Mouse (Mus musculus): ENCODE data around the gene Mbnl1. TPM values are rescaled to one million over a fixed set of nuclear protein-coding genes. Genes with fewer than 3 reads are reported as not detected.
A peak's percentile ranks its signal among the peaks of the same experiment; 100 is the strongest.

The Mbnl1 gene
- total and polyA plus RNA-seq, 3 experiments: 55.8 to 237 (median 215) TPM

- WGBS: under 1% methylated on average over 95 of the region's 96 CpGs
- TF ChIP-seq CTCF (IDR thresholded peaks at IDR 0.05) (no peak), POLR2A (IDR thresholded peaks at IDR 0.05; ENCODE audit: insufficient read depth, low read depth, low read length) (peak; percentile 77), EP300 (IDR thresholded peaks at IDR 0.05; ENCODE audit: insufficient read depth, low read depth, low read length) (0 out of 2 replicates have a peak, but pooled peaks have one; percentile 15)
These were observed 28.2 kb downstream of the Mbnl1 start for GRCm38 (mm10) chr3:60500571-60501527.

GRCm38 (mm10) chr3:60501561-60502151, 29.0 kb downstream of the Mbnl1 start:
- peaks cover 38% of the 10 kb centered on the region for H3K36me3 ChIP-seq (ENCODE audit: control insufficient read depth, insufficient read depth, low read length)
- H3K4me1 ChIP-seq (ENCODE audit: control insufficient read depth, insufficient read depth, low read length): peaks cover 25% of the 10 kb centered on the region
- H3K27ac ChIP-seq: peak overlapping the region; percentile 100
- peak overlapping the region; percentile 78 for H3K9ac ChIP-seq (ENCODE audit: low read depth, low read length)
- DNase-seq: peak in 1 of 2 experiments; percentile 84
- H3K27me3 ChIP-seq (ENCODE audit: control insufficient read depth, insufficient read depth, low read length): no peaks in the 10 kb centered on the region
- H3K4me3 ChIP-seq: peak overlapping the region; percentile 84
- TF ChIP-seq CTCF (IDR thresholded peaks at IDR 0.05) (no peak), EP300 (IDR thresholded peaks at IDR 0.05; ENCODE audit: insufficient read depth, low read depth, low read length) (peak; percentile 79; the same call in 1 of the 2 replicates), POLR2A (IDR thresholded peaks at IDR 0.05; ENCODE audit: insufficient read depth, low read depth, low read length) (peak; percentile 82)
- intact Hi-C loops (cut with DNase I): loop anchor here (5.0 kb wide), 4 partner anchors 81 to 501 kb away; partner anchors contain the start of gene P2ry1
- 0 out of 2 replicates have a peak, but pooled peaks cover 4% of the 10 kb centered on the region for H3K79me2 ChIP-seq (replicated peaks; ENCODE audit: control insufficient read depth, insufficient read depth, low read length)
- WGBS: under 1% methylated on average over 29 of the region's 29 CpGs

More at GRCm38 (mm10) chr3:60500571-60501527, 28.2 kb downstream of the Mbnl1 start:
- Histone ChIP-seq H3K36me3 (ENCODE audit: control insufficient read depth, insufficient read depth, low read length) (peaks cover 31% of the 10 kb centered on the region), H3K9ac (ENCODE audit: low read depth, low read length) (peak overlapping the region; percentile 78), H3K4me3 (peak overlapping the region; percentile 84), H3K27me3 (ENCODE audit: control insufficient read depth, insufficient read depth, low read length) (no peaks in the 10 kb centered on the region), H3K79me2 (replicated peaks; ENCODE audit: control insufficient read depth, insufficient read depth, low read length) (0 out of 2 replicates have a peak, but pooled peaks cover 4% of the 10 kb centered on the region), H3K4me1 (ENCODE audit: control insufficient read depth, insufficient read depth, low read length) (peaks cover 23% of the 10 kb centered on the region), H3K27ac (peak overlapping the region; percentile 100)
- intact Hi-C loops (cut with DNase I): loop anchor here (5.0 kb wide), 4 partner anchors 81 to 501 kb away; partner anchors contain the start of gene P2ry1
- DNase-seq: peak; percentile 93 to 94

- intact Hi-C loops (cut with DNase I): loop anchor here (5.0 kb wide), 4 partner anchors 80 to 500 kb away; partner anchors contain the start of gene P2ry1
- no peaks in the 10 kb centered on the region for H3K27me3 ChIP-seq (ENCODE audit: control insufficient read depth, insufficient read depth, low read length)
- peak overlapping the region; percentile 78 for H3K9ac ChIP-seq (ENCODE audit: low read depth, low read length)
- H3K36me3 ChIP-seq (ENCODE audit: control insufficient read depth, insufficient read depth, low read length): peaks cover 40% of the 10 kb centered on the region
- 1% methylated on average over 7 of the region's 7 CpGs for WGBS
- H3K4me3 ChIP-seq: peak overlapping the region; percentile 84
- peak in 1 of 2 experiments; percentile 29 for DNase-seq
- TF ChIP-seq EP300 (IDR thresholded peaks at IDR 0.05; ENCODE audit: insufficient read depth, low read depth, low read length): no peak
- TF ChIP-seq POLR2A (IDR thresholded peaks at IDR 0.05; ENCODE audit: insufficient read depth, low read depth, low read length): no peak
- TF ChIP-seq CTCF (IDR thresholded peaks at IDR 0.05): no peak
- peaks cover 5% of the 10 kb centered on the region; the same call in 1 of the 2 replicates for H3K79me2 ChIP-seq (replicated peaks; ENCODE audit: control insufficient read depth, insufficient read depth, low read length)
- H3K4me1 ChIP-seq (ENCODE audit: control insufficient read depth, insufficient read depth, low read length): peaks cover 28% of the 10 kb centered on the region
- H3K27ac ChIP-seq: peak overlapping the region; percentile 100
These were observed 29.7 kb downstream of the Mbnl1 start for GRCm38 (mm10) chr3:60502155-60502987.

GRCm38 (mm10) chr3:60503196-60503595, 30.6 kb downstream of the Mbnl1 start:
- H3K36me3 ChIP-seq (ENCODE audit: control insufficient read depth, insufficient read depth, low read length): peaks cover 47% of the 10 kb centered on the region
- H3K4me3 ChIP-seq: peak overlapping the region; percentile 84
- peak; percentile 22 for TF ChIP-seq CTCF (IDR thresholded peaks at IDR 0.05)
- TF ChIP-seq POLR2A (IDR thresholded peaks at IDR 0.05; ENCODE audit: insufficient read depth, low read depth, low read length): no peak
- TF ChIP-seq EP300 (IDR thresholded peaks at IDR 0.05; ENCODE audit: insufficient read depth, low read depth, low read length): no peak
- peak overlapping the region; percentile 43; the same call in 1 of the 2 replicates for H3K9ac ChIP-seq (ENCODE audit: low read depth, low read length)
- peaks cover 7% of the 10 kb centered on the region for H3K79me2 ChIP-seq (replicated peaks; ENCODE audit: control insufficient read depth, insufficient read depth, low read length)
- DNase-seq: no peak
- peak overlapping the region; percentile 100 for H3K27ac ChIP-seq
- no peaks in the 10 kb centered on the region for H3K27me3 ChIP-seq (ENCODE audit: control insufficient read depth, insufficient read depth, low read length)
- H3K4me1 ChIP-seq (ENCODE audit: control insufficient read depth, insufficient read depth, low read length): peaks cover 33% of the 10 kb centered on the region
- WGBS: 6% methylated on average over 7 of the region's 7 CpGs
- intact Hi-C loops (cut with DNase I): loop anchor here (5.0 kb wide), 4 partner anchors 79 to 499 kb away; partner anchors contain the start of gene P2ry1

All from heart, adult 2 months (tissue).